11 mouse cellular contexts compared by ENCODE assay signal in the genomic region with DNA sequence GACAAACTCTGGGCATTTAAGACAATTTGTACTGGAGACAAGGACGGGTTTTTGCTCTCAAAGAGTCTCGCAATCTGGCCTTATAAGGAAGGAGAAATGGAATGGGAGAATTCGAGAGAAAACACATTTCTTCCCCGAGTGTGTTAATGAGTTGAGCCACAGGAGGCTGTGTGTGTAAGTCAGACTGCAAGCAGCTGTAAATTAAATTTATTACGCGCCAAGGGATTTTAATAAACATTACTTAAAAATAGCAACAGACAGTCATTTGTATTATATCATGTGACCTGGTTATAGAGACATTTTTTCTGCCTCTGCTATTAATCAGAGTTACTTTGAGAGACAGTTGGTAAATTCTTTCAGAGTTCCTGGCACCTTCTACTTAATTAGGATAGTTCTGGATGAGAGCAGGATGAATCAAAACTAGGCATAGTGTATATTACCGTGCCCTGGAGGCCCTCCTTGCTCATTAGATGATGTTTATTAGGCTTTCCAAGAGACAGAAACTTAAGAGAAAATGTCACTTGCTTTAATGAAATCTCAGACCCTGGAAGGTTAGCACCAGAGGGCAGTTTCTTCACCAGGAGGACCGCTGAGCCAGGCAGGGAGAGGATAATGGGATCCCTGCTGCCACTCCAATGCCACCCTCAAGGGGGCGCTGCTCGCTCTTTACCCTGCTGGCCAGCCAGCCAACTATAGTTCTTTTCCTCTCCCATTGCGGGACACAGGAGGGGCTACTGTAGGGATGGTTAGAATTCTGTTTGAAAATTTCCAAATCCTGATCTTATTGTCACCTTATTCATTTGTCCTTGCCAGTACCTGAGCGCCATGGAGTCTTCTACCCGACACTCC. TPM values are rescaled to one million over a fixed set of nuclear protein-coding genes. Genes with fewer than 3 reads are reported as not detected.
DNase-seq lines count a peak whose midpoint lies in the region; ATAC-seq and TF ChIP-seq lines count a peak whose summit lies in the region.
"Had no signal": no experiment of that assay in that cellular context is flagged by ENCODE, and none has a peak within 500 bp of the region (broad histone marks: within the 10 kb centered on the region; RNA-seq: fewer than 3 reads in every experiment).

No protein-coding gene starts in this region.

- TF ChIP-seq POLR2A in thymus, adult 2 months (IDR thresholded peaks at IDR 0.05; ENCODE audit: control insufficient read depth, extremely low read depth, insufficient read depth, low read length, poor library complexity) = no peak

- no peaks in the 10 kb centered on the region for H3K27me3 ChIP-seq in thymus, adult 2 months (ENCODE audit: control insufficient read depth, insufficient read depth, low read length)

- no peaks in the 10 kb centered on the region for H3K4me1 ChIP-seq in thymus, adult 2 months (replicated peaks; ENCODE audit: control insufficient read depth, insufficient read depth, low read length)

- H3K27ac ChIP-seq in thymus, adult 2 months (ENCODE audit: control insufficient read depth, insufficient read depth, low read length) = no peak overlapping the region

- ATAC-seq in monocyte, adult 5-6 weeks (replicated peaks; ENCODE audit: insufficient number of reproducible peaks, low FRiP score, low TSS enrichment, poor library complexity, severe bottlenecking) = no peak

- no peak overlapping the region for H3K4me3 ChIP-seq in thymus, adult 2 months (ENCODE audit: control insufficient read depth, insufficient read depth, low read length)
- H3K4me3 ChIP-seq: erythroblast, embryonic 14.5 days had no signal

- WGBS in thymus, adult 2 months = 70% methylated on average over 13 of the region's 13 CpGs

- H3K36me3 ChIP-seq in thymus, adult 2 months (ENCODE audit: control insufficient read depth, insufficient read depth, low read length) = no peaks in the 10 kb centered on the region

- peak; percentile 38; the same call in 1 of the 2 replicates for TF ChIP-seq CTCF in thymus, adult 2 months (IDR thresholded peaks at IDR 0.05; ENCODE audit: borderline replicate concordance, control insufficient read depth, extremely low read depth, insufficient read depth, low read length, poor library complexity)

- DNase-seq in gastrocnemius, postnatal 10 days = peak; percentile 19
- no peak for DNase-seq in gastrocnemius, postnatal 4 days (ENCODE audit: low spot score in 2 of 2)
- DNase-seq in thymus, adult 2 months = no peak
- DNase-seq in thymus, adult 18-20 months = no peak
- peak; percentile 41 to 75 for DNase-seq in kidney, postnatal 36 days
- DNase-seq in thymus, postnatal 36 days = peak; percentile 6 to 9
- no peak for DNase-seq in T-cell, adult 2 months (ENCODE audit: low spot score)

RNA-seq across cellular contexts. Expression of a gene that starts 20.3 kb away (rescaled TPM):
- 1 to 10 TPM; 1.3 to 2.1 TPM for total RNA-seq in gastrocnemius, postnatal 10 days (2021)
- 1 to 10 TPM; 1.8 to 2.3 TPM for total RNA-seq in gastrocnemius, postnatal 4 days (2021)
- 0.17 TPM in 1 of 2 replicates, not detected in the other for polyA plus RNA-seq in thymus, adult 2 months (2012; rRNA removed)
- total RNA-seq in monocyte, adult 5-6 weeks (2017) = not detected in 3 replicates
- total RNA-seq: MEL had no signal
- polyA plus RNA-seq: erythroblast, embryonic 14.5 days had no signal

RNA-seq across cellular contexts. Expression of a gene that starts 48.5 kb away (rescaled TPM):
- total RNA-seq in gastrocnemius, postnatal 10 days (2021) = not detected
- total RNA-seq in gastrocnemius, postnatal 4 days (2021) = not detected
- polyA plus RNA-seq in thymus, adult 2 months (2012; rRNA removed) = not detected in 2 replicates
- not detected in 3 replicates for total RNA-seq in monocyte, adult 5-6 weeks (2017)
- total RNA-seq: MEL had no signal
- polyA plus RNA-seq: erythroblast, embryonic 14.5 days; lung, embryonic 16.5 days had no signal

Comparison
In these comparisons a context has a peak if more than half of its experiments do, and no peak if none do; other contexts are left out.
1. DNase-seq: peak in gastrocnemius, postnatal 10 days (single experiment), kidney, postnatal 36 days (2 of 2) and thymus, postnatal 36 days (2 of 2); none in gastrocnemius, postnatal 4 days (0 of 2), thymus, adult 2 months (single experiment), thymus, adult 18-20 months (0 of 2) and T-cell, adult 2 months (single experiment).